Mouse (Mus musculus) hindbrain, embryonic 11.5 days (tissue): Measurements from ENCODE around the gene Tmed9. TPM values are rescaled to one million over a fixed set of nuclear protein-coding genes. Genes with fewer than 3 reads are reported as not detected.

Source experiments
- ATAC-seq: fragments of 200-750 bp; cut with Nextera tagmentation; 2 replicates; pipeline ENCODE4 v1.8.0; 2017; ENCODE audit warnings: mild to moderate bottlenecking, moderate TSS enrichment, moderate library complexity; ENCODE audit not compliant: low FRiP score
- DNase-seq: peaks from one replicate; pipeline ENCODE4 v3.0.0-alpha.2; 2015; ENCODE audit warnings: low spot score
- H3K27ac ChIP-seq: fragments of 300-500 bp; sonication (generic); 2 replicates; pipeline ENCODE4 v1.5.1; 2014; ENCODE audit warnings: mild to moderate bottlenecking, low read depth, low read length
- H3K27me3 ChIP-seq: fragments of 300-500 bp; sonication (generic); 2 replicates; pipeline ENCODE4 v1.6.1; 2014; ENCODE audit warnings: mild to moderate bottlenecking, low read length, moderate library complexity, mixed read lengths; ENCODE audit not compliant: control insufficient read depth, insufficient read depth
- H3K36me3 ChIP-seq: fragments of 300-500 bp; sonication (generic); 2 replicates; pipeline ENCODE4 v1.6.1; 2014; ENCODE audit warnings: mild to moderate bottlenecking, low read length, moderate library complexity, mixed read lengths; ENCODE audit not compliant: control insufficient read depth, insufficient read depth
- H3K4me1 ChIP-seq: fragments of 300-500 bp; sonication (generic); replicated peaks from 2 replicates; pipeline ENCODE4 v1.6.1; 2014; ENCODE audit warnings: low read length, mixed read lengths; ENCODE audit not compliant: control insufficient read depth, insufficient read depth
- H3K4me2 ChIP-seq: fragments of 300-500 bp; sonication (generic); replicated peaks from 2 replicates; pipeline ENCODE4 v1.6.1; 2014; ENCODE audit warnings: mild to moderate bottlenecking, low read depth, low read length
- H3K4me3 ChIP-seq: fragments of 300-500 bp; sonication (generic); 2 replicates; pipeline ENCODE4 v1.5.1; 2014; ENCODE audit warnings: low read depth, low read length
- H3K9ac ChIP-seq: fragments of 300-500 bp; sonication (generic); 2 replicates; pipeline ENCODE4 v1.6.1; 2014; ENCODE audit warnings: low read depth, low read length
- H3K9me3 ChIP-seq: fragments of 300-500 bp; sonication (generic); 2 replicates; pipeline ENCODE4 v1.6.1; 2016; ENCODE audit warnings: low read length; ENCODE audit not compliant: control insufficient read depth
- WGBS: fragments of 180-500 bp; shearing (Covaris S2); extraction: QIAGEN DNeasy Blood & Tissue Kit; methylation state at CpG from one replicate; pipeline ENCODE4 v1.1.7; 2014; 5-methylcytosine and 5-hydroxymethylcytosine counted together
- polyA plus RNA-seq: library from polyadenylated mRNA; unstranded; fragments of >200 nt; fragmentation: Nextera tagmentation; extraction: Ambion mirVana; gene quantifications from 2 replicates; pipeline ENCODE4 v1.2.1, GENCODE M21; 2014

The Tmed9 gene
- polyA plus RNA-seq, 1 experiment from 2014 or later: 63.8 TPM

- Histone ChIP-seq H3K9me3 (no peaks in the 10 kb centered on the region), H3K9ac (peak overlapping the region; percentile 78), H3K4me1 (peaks cover 5% of the 10 kb centered on the region; the same call in 1 of the 2 replicates), H3K4me2 (peak overlapping the region; percentile 87), H3K4me3 (peak overlapping the region; percentile 80), H3K27me3 (no peaks in the 10 kb centered on the region), H3K36me3 (peaks cover 9% of the 10 kb centered on the region), H3K27ac (no peak overlapping the region; the same call in 1 of the 2 replicates)
- 17% methylated on average over 17 of the region's 17 CpGs for WGBS
- DNase-seq (no peak), ATAC-seq (peak; percentile 22)
Observed at GRCm38 (mm10) chr13:55535796-55536193, 37.7 kb upstream of the Tmed9 start.

GRCm38 (mm10) chr13:55536194-55537175, 37.0 kb upstream of the Tmed9 start, which contains the start of gene Ddx41:
TSS of gene Ddx41 (minus strand) at chr13:55536658.
- H3K27me3 ChIP-seq: no peaks in the 10 kb centered on the region
- DNase-seq (peak; percentile 98), ATAC-seq (peak; percentile 98)
- H3K4me2 ChIP-seq: peak within 1 kb of the TSS; percentile 87
- H3K4me3 ChIP-seq: peak within 1 kb of the TSS; percentile 80
- peaks cover 12% of the 10 kb centered on the region for H3K36me3 ChIP-seq
- WGBS: 1% methylated on average over 70 of the region's 70 CpGs
- peak within 1 kb of the TSS; percentile 40; the same call in 1 of the 2 replicates for H3K27ac ChIP-seq
- H3K4me1 ChIP-seq: peaks cover 5% of the 10 kb centered on the region; the same call in 1 of the 2 replicates
- H3K9me3 ChIP-seq: no peaks in the 10 kb centered on the region
- H3K9ac ChIP-seq: peak within 1 kb of the TSS; percentile 78

- no peak overlapping the region for H3K27ac ChIP-seq
- 89% methylated on average over 2 of the region's 2 CpGs for WGBS
- no peak overlapping the region for H3K4me3 ChIP-seq
- no peak overlapping the region for H3K9ac ChIP-seq
- H3K4me1 ChIP-seq: no peaks in the 10 kb centered on the region; the same call in 1 of the 2 replicates
- no peaks in the 10 kb centered on the region for H3K27me3 ChIP-seq
- ATAC-seq: no peak
- no peaks in the 10 kb centered on the region for H3K9me3 ChIP-seq
- DNase-seq: no peak
- H3K4me2 ChIP-seq: no peak overlapping the region
- peaks cover 11% of the 10 kb centered on the region; the same call in 1 of the 2 replicates for H3K36me3 ChIP-seq
Observed at GRCm38 (mm10) chr13:55540933-55541332, 32.6 kb upstream of the Tmed9 start.

GRCm38 (mm10) chr13:55542891-55543290, 30.6 kb upstream of the Tmed9 start:
- DNase-seq: no peak
- H3K27ac ChIP-seq: no peak overlapping the region
- H3K36me3 ChIP-seq: peaks cover 11% of the 10 kb centered on the region; the same call in 1 of the 2 replicates
- H3K9ac ChIP-seq: no peak overlapping the region
- no peaks in the 10 kb centered on the region for H3K4me1 ChIP-seq
- no peak for ATAC-seq
- no peak overlapping the region for H3K4me3 ChIP-seq
- 97% methylated on average over 4 of the region's 4 CpGs for WGBS
- H3K4me2 ChIP-seq: no peak overlapping the region
- no peaks in the 10 kb centered on the region for H3K27me3 ChIP-seq
- no peaks in the 10 kb centered on the region for H3K9me3 ChIP-seq

- no peak overlapping the region for H3K4me3 ChIP-seq
- H3K4me1 ChIP-seq: no peaks in the 10 kb centered on the region
- H3K27me3 ChIP-seq: no peaks in the 10 kb centered on the region
- H3K9me3 ChIP-seq: no peaks in the 10 kb centered on the region
- no peak for ATAC-seq
- no peak for DNase-seq
- H3K9ac ChIP-seq: no peak overlapping the region
- no peak overlapping the region for H3K4me2 ChIP-seq
- H3K27ac ChIP-seq: no peak overlapping the region
- 90% methylated on average over 8 of the region's 8 CpGs for WGBS
- H3K36me3 ChIP-seq: peaks cover 11% of the 10 kb centered on the region; the same call in 1 of the 2 replicates
Observed at GRCm38 (mm10) chr13:55543447-55543846, 30.1 kb upstream of the Tmed9 start.

- H3K27ac ChIP-seq: no peak overlapping the region
- WGBS: 90% methylated on average over 6 of the region's 6 CpGs
- peaks cover 11% of the 10 kb centered on the region; the same call in 1 of the 2 replicates for H3K36me3 ChIP-seq
Observed at GRCm38 (mm10) chr13:55544792-55545191, 28.7 kb upstream of the Tmed9 start.

GRCm38 (mm10) chr13:55547916-55548315, 25.6 kb upstream of the Tmed9 start:
- ATAC-seq: no peak
- WGBS: 97% methylated on average over 2 of the region's 2 CpGs

More at GRCm38 (mm10) chr13:55544792-55545191, 28.7 kb upstream of the Tmed9 start:
- Histone ChIP-seq H3K4me3 (no peak overlapping the region), H3K9ac (no peak overlapping the region), H3K4me2 (no peak overlapping the region), H3K4me1 (no peaks in the 10 kb centered on the region), H3K9me3 (no peaks in the 10 kb centered on the region), H3K27me3 (no peaks in the 10 kb centered on the region)
- ATAC-seq (no peak), DNase-seq (no peak)

DNA sequence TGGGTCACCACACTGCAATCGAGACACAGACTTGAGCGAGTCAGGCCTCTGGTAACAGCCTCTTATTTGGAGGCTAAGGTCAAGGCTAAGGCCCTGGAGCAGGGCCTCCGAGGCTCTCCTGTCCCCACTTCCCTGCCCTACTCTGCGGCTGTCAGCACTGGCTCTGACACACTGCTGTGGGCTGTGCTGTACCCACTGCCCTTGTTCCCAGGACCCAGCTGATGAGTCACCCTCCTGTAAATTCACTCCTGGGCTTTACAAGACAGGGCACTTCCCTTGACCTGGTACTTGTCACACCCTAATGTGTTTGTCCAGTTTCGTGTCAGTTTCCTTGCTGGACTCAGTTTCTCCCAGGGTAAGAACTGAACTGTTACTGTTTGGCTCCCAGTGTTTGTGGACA, 25.1 kb upstream of the Tmed9 start:
- ATAC-seq (no peak), DNase-seq (no peak)
- Histone ChIP-seq H3K4me2 (no peak overlapping the region), H3K27ac (no peak overlapping the region), H3K27me3 (no peaks in the 10 kb centered on the region), H3K4me1 (no peaks in the 10 kb centered on the region), H3K36me3 (no peaks in the 10 kb centered on the region; the same call in 1 of the 2 replicates), H3K9ac (no peak overlapping the region), H3K4me3 (no peak overlapping the region), H3K9me3 (no peaks in the 10 kb centered on the region)
- 95% methylated on average over 5 of the region's 5 CpGs for WGBS

More at GRCm38 (mm10) chr13:55547916-55548315, 25.6 kb upstream of the Tmed9 start:
- Histone ChIP-seq H3K4me3 (no peak overlapping the region), H3K9ac (no peak overlapping the region), H3K27ac (no peak overlapping the region), H3K36me3 (0 out of 2 replicates have a peak, but pooled peaks cover 1% of the 10 kb centered on the region), H3K27me3 (no peaks in the 10 kb centered on the region), H3K9me3 (no peaks in the 10 kb centered on the region), H3K4me1 (no peaks in the 10 kb centered on the region), H3K4me2 (no peak overlapping the region)
- no peak for DNase-seq
